Mouse (Mus musculus) embryo, embryonic 10 days (tissue): ENCODE measurements at regions not wholly inside any gene's neighbourhood (a gene's known extent, or its start where the extent isn't known, plus 50 kb on each side); places are given as distances from the start of the nearest gene placed in this dataset.
A peak's percentile ranks its signal among the peaks of the same experiment; 100 is the strongest.

Experiments used
- DNase-seq: peaks from one replicate; pipeline ENCODE4 v3.0.0-alpha.2; 2015; ENCODE audit warnings: low spot score

DNA sequence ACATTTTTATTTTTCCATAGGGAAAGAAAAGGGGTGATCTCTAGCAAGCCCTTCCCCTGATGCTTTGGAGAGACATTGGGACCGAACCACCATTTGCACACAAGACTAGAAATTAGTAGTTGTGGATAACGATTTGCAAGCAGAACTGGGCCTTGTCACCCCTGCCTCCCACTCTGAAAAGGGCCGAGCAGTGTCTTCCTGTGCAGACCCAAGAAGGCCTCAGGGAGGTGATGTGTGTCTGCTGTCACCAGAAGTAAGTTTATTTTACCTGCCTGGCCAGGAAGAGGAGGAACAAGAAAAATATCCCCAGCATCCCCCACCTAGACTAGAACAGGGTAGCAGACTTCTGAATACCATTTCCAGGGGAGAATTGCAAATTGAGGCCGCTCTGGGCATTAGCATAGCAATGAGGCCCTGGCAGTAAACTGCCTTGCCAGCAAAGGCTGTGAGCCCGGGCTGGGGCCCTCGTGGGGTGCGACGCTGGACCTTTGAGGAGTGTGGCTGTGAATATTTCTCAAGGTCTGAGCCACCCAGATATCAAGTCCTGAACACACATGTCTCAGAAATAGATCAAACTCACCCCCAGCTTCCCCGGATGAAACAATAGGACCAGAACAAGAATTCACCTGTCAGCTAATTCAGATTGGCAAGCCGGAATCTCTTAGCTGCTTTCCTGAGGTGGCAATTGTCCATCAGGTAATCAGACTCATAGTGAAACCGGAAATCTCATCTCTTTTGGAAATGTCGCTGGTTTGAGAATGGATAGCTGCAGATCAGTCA is 470.4 kb downstream of the Vrk1 start:
- DNase-seq, result no peak

DNA sequence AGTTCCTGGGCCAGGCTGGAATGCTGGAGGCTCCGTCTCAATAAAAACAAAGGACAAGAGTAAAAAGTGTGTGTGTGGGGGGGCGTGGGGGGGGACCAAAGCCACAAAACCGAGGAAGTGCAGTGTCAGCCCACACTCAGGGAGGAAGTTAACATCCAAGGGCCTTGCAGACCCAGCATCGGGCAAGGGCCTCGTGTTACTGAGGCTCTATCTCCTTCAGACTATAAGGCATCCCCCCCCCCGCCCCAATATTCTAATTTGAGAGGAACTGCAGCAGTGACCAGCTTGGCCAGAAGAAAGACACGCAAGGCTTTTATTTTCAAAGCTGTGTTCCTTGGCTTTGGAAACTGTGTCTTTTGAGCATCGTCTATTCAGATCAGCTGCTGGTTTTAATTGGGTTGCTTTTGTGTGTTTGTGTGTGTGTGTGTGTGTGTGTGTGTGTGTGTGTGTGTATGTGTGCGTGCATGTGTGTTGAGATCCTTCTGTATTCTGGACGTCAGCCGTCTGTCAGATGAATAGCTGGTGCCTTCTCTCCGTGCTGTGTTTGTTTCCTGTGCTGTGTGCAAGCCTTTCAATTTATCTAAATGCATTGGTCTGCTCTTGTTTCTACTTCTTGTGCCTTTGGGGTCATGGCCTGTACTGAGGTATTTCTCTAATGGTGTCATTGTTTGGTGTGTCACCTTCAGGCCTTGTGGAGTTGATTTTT is 491.7 kb downstream of the Vrk1 start:
- no peak for DNase-seq

DNA sequence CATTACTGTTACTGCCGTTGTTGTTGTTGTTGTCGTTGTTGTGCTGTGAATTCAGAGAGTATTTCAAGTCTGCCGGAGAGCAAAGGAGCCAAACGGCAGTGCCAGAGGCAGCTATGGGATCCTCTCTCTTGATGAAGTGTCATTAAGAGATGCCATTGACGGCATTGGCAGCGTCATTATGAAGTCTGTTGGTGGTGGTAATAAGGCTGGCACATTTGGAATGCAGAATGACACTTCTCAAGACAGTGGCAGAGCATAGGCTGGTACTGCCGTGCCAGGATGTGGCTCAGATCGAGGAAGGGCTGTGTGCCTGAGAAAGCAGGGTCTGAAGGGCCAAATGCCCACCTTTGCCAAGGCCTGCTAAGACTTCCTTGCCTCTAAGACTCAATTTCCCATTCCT is 494.3 kb downstream of the Vrk1 start:
- no peak for DNase-seq

DNA sequence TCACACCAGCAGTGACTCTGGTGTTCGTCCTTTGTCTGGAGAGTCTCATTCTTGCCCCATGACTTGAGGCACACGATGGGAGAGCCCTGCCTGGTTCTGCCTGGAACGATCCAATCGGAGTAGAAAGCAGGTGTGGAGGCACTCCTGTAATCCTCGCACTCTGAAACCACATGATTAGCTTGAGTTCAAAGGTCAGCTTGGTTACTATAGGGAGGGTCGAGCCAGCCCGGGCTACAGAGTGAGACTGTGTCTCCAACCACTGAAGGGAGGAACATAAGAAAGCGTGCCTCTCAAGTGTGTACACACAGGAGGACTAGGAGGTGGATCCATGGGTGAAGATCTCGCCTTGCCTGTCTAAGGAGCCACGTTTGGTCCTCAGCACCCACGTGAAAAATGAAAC is 504.0 kb downstream of the Vrk1 start:
- no peak for DNase-seq

DNA sequence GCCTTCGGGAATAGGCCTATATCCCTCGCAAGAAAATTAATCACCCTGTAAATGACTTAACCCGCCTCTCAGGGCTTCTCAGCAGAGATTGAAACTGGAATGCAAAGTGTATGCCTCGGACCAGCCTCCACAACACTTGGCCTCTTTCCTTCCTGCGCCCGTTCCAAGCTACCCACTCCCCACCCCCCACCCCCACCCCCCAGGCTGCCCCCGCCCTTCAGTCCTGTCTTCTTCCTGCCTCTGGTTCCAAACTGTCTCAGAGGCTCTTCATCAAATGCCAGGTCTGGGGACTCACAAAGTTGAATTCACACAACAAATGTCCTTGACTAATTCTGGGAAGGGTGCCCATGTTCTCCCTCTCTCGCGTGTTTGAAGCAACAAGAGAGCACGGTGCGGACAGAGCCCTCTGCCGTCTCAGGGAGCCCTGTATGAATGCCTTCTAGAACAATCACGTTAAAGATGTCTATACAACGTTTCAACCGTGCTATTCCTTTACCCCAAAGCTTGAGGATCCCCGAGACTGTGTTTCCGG is 505.3 kb downstream of the Vrk1 start:
- DNase-seq, result no peak

DNA sequence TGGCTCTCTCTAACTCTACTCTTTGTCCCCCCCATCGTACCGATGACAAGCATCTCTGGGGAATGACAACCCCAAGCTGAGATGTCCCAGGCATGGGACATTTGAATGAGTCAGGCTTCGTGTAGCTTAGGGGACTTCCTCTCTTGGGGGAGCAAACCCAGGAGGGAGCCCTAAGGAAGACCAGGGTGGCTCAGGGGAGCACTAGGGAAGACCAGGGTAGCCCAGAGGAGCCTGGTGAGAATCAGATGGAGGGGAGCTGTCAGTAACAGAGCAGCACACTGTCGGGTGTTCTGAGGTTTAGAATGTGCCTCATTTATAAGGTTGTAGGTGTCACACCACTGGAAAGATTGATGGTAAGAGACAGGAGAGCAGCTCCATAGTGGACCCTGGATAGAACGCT is 509.1 kb downstream of the Vrk1 start:
- DNase-seq, result no peak

DNA sequence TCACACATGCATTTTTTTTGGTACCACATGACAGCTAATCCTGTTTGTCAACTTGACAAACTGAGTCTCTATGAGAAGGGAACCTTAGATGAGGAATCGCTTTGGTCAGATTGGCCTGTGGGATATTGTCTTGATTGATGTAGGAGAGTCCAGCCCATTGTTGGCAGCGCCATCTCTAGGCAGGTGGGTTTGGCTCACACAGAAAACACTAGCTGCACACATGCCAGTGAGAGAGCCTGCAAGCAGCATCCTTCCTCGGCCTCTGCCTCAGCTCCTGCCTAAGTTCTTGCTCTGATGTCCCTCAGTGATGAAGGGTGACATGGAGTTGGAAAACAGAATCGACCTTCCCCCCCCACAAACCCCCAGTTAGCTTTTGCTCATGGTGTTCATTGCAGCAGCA is 514.4 kb downstream of the Vrk1 start:
- DNase-seq, result no peak

DNA sequence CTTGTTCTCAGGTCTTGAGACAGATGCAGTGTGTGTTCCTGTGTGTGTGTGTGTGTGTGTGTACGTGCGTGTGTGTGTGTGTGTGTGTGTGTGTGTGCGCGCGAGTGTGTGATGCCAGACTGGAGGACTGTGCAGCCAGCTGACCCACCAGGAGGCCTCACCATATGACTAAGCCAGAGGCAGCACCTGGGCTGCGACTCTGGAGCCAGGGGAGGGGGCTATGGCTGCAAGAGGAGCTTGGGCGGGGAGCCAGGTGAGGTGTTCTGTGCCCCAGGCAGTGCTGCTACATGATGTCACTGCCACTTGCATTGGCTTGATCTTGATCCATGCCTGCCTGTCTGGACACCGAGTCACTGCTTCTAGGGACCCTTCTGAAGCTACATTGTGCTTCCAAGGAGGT is 517.1 kb downstream of the Vrk1 start:
- DNase-seq, result no peak

DNA sequence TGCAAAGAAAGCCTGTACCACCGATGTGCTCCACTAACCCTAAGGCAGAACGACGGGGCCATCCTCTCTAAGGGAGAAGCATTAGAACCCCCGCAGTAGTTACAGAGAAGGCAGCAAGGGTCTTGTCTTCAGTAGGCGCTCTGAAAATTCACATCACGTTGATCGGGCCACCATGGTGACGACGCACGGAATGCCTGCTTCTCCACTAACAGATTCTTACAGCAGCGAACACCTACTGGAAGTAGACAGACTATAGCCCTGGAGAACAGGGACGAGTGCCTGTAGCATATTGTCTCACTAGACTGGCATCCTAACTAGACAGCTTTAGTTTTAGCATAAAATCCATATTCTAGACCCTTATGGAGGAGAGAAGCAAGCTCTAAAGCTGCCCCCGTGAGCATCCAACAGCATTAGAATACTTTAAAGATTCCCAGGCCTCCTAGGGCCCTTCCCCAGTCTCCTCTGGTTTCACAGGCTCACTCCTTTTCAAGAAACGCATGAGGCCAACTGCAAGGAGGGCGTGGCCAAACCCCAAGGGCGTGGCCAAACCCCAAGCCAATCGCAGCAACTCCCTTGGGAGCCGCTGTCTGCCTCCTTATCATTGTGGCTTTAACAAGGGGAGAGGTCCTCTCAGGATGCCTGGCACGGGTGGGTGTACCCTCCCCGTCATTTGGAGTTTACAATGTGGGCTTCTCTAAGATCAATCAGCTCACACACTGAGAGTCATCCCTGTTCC is 517.8 kb downstream of the Vrk1 start:
- peak; percentile 82 for DNase-seq

DNA sequence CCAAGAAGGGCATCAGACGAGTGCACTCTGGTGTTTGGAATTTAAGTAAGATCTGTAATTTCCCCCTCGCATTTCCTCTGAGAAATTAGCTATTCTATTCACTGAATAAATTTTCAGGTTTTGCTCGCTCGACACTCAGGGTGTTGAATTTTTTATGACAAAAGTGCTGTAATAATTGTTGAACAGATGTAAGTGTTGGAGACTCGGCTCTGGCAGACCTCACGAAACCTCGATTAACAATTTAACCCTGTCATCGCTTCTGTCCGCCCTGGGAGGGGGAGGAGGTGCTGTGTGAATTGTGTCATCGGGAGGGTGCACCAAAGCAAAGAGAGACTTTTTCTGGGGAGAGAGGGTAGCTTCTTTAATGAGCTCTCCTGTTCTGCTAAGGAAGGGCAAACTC is 518.5 kb downstream of the Vrk1 start:
- no peak for DNase-seq

DNA sequence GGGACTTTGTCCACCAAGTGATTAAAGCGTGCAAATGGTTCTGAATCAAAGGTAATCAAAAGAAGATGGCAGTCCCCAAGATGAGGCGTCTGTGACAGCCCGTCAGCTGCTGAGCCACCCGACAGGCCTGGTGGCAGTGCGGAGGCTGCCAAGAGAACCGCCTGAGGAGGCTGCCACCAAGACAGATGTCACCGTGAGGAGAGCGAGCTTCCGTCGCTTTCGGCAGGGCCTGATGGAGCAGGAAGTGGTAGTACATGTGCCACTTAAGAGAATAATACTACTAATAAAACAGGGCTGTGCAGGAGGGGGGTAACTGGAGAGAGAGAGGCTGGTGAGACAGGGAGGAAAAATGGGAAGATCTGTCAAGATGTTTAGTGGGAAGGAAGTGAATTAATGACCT is 519.1 kb downstream of the Vrk1 start:
- DNase-seq, result no peak

DNA sequence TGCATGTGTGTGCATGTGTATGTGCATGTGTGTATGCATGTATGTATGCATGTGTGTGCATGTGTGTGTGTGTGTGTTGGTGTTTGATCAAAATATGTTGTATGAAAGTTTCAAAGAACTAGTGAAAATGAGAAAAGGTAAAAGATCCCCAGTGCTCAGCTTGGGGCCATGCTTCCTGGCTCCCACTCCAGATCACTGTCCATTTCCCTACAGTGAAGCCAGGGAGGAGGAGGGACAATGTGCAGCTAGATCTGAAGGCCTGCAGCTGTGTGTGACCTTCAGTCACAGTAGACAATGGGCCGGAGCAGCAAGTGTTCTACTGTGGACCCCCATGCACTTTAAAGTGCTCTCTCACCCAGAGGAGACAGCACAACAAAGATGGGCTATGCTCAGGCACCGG is 525.1 kb downstream of the Vrk1 start:
- no peak for DNase-seq

DNA sequence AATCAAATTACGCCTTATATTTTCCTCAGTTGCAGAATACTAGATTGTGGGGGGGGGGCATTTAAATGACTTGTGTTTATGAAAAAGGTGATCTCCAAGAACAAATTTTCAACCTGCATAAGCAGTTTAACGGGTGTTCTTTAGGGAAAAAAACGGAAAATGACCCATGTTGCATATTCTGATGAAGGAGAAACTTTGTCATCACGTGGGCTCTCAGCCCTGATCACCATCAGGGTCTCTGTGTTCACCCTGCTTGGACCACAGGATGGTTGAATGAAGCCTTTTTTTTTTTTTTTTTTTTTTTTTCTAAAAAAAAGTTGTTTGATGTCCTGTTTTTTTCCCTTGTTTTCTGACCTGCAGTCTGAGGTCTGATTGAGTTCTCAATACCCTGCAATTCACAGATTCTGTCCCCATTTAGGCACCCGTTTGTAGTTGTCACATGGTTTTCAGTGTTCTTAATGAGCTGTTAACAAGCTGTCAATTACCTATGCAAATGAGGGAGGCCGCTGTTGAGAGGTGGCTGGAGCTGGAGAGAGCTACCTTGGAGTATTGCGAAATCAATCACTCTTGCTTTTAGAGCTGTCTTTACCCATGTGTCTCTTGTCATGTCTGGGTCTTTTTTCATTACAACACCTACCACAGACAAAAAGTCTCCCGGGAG is 525.7 kb downstream of the Vrk1 start:
- DNase-seq, result no peak

DNA sequence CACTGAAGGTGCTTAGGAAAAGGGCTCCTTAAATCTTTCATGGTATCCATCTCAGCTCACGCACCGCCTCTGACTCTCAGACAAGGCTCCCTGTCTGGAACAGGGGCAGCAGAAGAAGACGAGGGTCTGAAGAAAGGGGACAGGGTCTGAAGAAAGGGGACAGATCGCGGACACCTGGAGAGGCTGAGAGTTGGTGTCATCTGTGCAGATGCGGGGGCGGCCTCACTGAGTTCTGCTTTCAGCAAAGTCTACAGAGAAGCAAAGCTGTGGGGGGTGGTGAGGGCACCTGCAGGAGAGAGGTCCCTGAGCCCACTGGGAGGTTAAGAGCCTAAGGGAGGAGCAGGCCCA is 526.2 kb downstream of the Vrk1 start:
- DNase-seq, result no peak

DNA sequence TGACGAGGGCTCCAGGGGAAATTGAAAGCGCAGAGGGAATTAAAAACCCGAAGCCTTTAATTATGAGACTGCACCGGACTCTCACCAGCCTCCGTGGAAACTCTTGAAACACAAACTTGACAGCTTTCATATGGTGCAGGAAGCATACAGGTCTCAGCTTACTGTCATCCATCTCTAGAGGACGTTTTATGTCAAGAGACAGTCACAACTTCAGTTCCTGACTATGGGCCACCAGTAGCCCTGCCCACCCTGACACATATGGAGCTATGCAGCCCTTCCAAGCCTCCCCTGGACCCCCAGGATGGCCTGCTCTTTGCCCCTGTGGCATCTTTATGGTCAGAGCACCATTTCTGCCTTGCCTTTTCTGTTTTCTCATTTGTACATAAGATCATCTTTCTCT is 530.0 kb downstream of the Vrk1 start:
- no peak for DNase-seq

DNA sequence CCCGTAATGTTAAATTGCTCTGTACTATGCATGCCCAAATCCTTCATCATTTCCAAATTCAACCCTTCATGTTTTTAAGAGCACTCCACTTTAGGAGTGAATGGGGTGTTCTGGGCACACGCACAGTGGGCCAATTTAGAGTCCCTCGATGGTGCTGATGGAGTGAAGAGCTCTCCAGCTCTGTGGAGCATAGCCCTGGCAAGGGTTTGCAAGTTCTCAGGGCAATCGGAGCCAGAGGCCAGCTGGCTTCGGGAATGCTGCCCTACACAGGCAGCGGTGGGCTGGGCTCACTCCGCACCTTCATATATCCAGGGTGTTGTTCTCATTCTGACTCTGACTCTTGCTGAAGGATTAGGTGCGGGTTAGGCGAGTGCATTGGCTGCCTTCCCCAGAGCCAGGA is 549.5 kb downstream of the Vrk1 start:
- no peak for DNase-seq

DNA sequence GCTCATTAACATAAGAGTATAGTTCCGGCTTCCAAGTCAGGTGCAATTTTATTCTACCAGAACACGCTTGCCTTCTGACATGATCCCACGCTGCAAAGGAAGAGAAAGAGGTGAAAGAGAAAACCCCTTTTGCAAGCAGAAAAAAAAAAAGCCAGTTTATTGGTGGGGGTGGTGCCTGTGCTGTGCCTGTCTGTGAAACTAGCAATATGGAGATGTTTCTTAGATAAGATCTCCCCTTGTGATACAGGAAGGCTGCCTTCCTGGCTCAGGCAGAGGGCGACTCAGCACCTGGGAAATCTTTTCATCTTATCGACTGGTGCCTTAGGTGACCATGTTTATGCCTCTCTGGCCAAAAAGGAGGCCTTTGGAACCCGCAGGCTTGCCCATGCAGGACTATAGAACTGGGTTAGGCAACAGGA is 555.2 kb downstream of the Vrk1 start:
- no peak for DNase-seq

DNA sequence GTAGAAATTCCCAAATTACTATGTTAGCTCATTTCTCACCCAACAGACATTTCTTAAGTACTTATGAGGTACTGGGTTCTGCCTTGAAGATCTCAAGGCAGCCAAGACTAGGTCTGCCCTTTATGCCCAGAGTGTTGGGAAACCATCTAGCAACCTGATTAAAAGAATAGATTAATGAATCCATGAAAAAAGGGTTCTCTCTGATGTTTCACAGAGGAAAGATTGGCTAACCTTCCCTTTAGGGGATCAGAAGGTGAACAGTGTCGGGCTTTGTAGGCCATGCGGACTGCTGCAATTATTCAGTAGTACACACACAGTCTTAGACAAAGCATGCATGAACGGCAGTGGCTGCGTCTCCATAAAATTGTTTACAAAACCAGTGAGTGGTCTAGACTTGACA is 556.3 kb downstream of the Vrk1 start:
- no peak for DNase-seq

DNA sequence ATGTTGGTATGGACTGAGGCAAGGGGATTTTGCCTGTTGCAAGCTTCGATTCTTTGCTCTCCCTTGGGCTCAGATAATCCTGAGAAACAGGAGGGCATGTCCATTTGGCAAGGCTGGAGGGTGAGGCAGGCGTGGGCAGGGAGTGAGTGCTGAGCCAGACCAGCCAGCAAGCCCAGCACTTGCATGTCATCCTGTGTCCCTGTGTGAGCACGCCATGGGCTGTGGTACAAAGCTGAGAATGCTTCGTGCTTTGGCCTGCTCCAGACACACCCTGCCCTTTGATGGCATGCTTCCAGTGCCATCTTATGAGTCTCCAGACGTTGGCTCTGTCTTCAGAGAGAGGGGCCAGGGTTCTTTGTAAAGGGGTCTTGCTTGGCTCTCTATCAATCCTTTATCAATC is 557.1 kb downstream of the Vrk1 start:
- DNase-seq, result no peak

DNA sequence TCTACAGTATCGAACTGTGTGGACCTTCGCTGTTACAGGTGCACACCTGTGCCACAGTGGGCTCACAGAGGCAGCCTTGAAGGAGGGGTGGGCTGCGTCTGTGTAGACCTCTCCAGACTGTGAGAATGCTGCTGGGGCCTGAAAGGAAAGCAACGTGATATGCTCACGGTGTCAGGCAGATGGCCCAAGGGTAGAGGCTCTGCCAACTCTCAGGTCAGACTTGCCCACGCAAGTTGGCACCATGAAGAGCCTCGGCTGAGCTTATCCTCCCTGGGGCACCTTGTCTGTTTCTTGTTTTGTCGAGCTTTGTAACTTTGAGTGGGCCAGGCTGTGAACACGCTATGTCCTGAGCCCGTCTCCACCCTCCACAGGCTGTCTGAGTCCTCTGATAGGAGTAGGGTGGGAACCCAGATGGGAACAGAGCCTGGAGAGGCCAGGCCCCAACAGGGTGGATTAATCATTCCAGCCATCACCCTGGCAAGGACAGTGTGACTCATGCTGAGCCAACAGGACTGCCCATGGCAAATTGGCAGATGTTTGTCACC is 558.6 kb downstream of the Vrk1 start:
- DNase-seq, result no peak

DNA sequence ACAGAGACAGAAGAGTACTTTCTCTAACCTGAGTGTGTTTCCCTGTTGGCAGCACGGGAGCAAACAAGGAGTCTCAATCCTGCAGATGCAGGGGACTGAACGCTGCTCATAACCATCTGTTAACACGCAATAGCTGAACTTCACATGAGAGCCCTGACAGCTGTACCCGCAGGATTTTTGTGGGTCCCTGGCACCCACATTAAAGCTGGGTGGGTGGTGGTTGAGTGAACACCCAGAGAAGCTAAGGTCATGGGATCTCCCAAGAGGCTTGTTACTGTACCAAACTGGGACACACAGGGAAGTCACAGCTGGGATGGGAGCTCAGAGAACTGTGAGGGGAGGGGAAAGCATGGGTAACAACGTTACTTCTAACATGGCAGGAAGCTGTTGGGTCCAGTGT is 562.9 kb downstream of the Vrk1 start:
- DNase-seq, result no peak

DNA sequence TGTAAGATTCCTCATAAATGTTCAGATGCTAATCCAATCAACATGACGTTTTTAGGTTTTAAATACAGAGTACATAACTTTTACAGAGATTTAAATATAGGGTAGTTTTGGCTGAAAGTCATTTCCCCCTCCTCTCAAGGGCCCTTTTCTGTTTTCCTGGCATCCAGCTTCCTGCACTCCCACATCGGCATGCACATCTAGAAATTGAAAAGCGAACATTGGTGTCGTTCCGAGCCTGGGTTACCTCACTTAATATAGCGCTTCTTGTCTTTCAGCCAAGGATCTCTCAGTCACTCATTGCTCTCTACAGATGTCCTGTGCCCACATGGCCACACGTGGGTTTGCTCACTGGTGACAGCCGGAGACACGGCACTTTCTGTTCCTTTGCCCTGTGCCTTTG is 572.7 kb downstream of the Vrk1 start:
- no peak for DNase-seq
